Mouse (Mus musculus) heart, adult 2 months (tissue): Measurements from ENCODE around the gene Plk2. TPM values are rescaled to one million over a fixed set of nuclear protein-coding genes. Genes with fewer than 3 reads are reported as not detected.

Experiments
- DNase-seq, 2 experiments: peaks; one replicate each; pipeline ENCODE4 v3.0.0; 2021
- H3K27ac ChIP-seq: fragments of 200-600 bp; 2 replicates; pipeline ENCODE4 v1.8.1; 2022
- H3K27me3 ChIP-seq: fragments of 200-500 bp; 2 replicates; pipeline ENCODE4 v1.6.1; 2012; ENCODE audit warnings: mild to moderate bottlenecking, low read length, inconsistent platforms, mixed read lengths; ENCODE audit not compliant: control insufficient read depth, insufficient read depth
- H3K36me3 ChIP-seq: fragments of 200-500 bp; 2 replicates; pipeline ENCODE4 v1.6.1; 2012; ENCODE audit warnings: low read length, inconsistent platforms; ENCODE audit not compliant: control insufficient read depth, insufficient read depth
- H3K4me1 ChIP-seq: fragments of 200-500 bp; 2 replicates; pipeline ENCODE4 v1.6.1; 2011; ENCODE audit warnings: low read length; ENCODE audit not compliant: control insufficient read depth, insufficient read depth
- H3K4me3 ChIP-seq: fragments of 200-600 bp; 2 replicates; pipeline ENCODE4 v1.8.1; 2022
- H3K79me2 ChIP-seq: fragments of 200-500 bp; replicated peaks from 2 replicates; pipeline ENCODE4 v1.6.1; 2012; ENCODE audit warnings: mild to moderate bottlenecking, inconsistent platforms, low read length, moderate library complexity, mixed read lengths; ENCODE audit not compliant: control insufficient read depth, insufficient read depth
- H3K9ac ChIP-seq: fragments of 200-500 bp; 2 replicates; pipeline ENCODE4 v1.6.1; 2012; ENCODE audit warnings: low read depth, mild to moderate bottlenecking, control low read depth, inconsistent platforms, low read length, mixed read lengths
- CTCF ChIP-seq: fragments of 200-600 bp; IDR thresholded peaks from 2 replicates; pipeline ENCODE4 v1.8.1; 2022; ENCODE audit warnings: antibody characterized with exemption, mild to moderate bottlenecking, moderate library complexity
- EP300 ChIP-seq: fragments of 200-500 bp; IDR thresholded peaks from 2 replicates; pipeline ENCODE4 v1.6.1; 2011; ENCODE audit warnings: low read depth, low read length, control low read depth; ENCODE audit not compliant: insufficient read depth
- POLR2A ChIP-seq: fragments of 200-500 bp; IDR thresholded peaks from 2 replicates; pipeline ENCODE4 v1.6.1; 2011; ENCODE audit warnings: mild to moderate bottlenecking, low read depth, low read length, control low read depth; ENCODE audit not compliant: insufficient read depth
- WGBS: fragments of 180-500 bp; shearing (Covaris S2); methylation state at CpG from one replicate; pipeline ENCODE4 v1.1.7; 2018; 5-methylcytosine and 5-hydroxymethylcytosine counted together
- intact Hi-C: fragments of 180-260 bp; cut with DNase I; formaldehyde crosslinking; loops from one replicate; pipeline ENCODE4 v1.15.1; 2025
- polyA plus RNA-seq: library from polyadenylated mRNA; depleted of rRNA; stranded (reverse); fragments of >200 nt; gene quantifications from 2 replicates; pipeline ENCODE4 v1.2.3, GENCODE M21; 2012
- total RNA-seq, 2 experiments: library from RNA; stranded (reverse); gene quantifications; 2 replicates each; pipeline ENCODE4 v1.2.3; 2021

The Plk2 gene
- total and polyA plus RNA-seq, 3 experiments: 11.0 to 23.8 (median 14.8) TPM

DNA sequence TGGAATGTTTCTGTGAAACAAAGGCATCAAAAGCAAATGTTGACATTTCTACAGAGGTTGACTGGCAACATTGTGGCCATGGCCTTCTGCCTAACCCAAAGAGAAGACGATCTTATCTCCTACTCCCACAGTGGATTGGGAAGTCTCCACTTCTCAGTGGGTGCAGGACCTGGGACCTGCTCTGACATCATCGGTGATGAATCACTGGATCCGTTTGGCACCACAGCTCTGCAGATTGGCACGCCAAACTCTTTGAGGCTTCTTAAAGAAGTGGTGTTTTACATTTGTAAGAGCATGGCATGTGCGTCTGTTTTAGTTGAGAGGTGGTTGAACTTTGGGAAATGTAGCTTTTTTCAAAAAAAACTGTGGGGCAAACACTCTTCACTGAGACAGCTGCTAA, 23.8 kb downstream of the Plk2 start:
- TF ChIP-seq EP300 (no peak), POLR2A (no peak), CTCF (no peak)
- 82% methylated on average over 5 of the region's 5 CpGs for WGBS
- H3K27me3 ChIP-seq: no peaks in the 10 kb centered on the region
- H3K27ac ChIP-seq: no peak overlapping the region
- no peak overlapping the region for H3K4me3 ChIP-seq
- no peaks in the 10 kb centered on the region for H3K4me1 ChIP-seq
- DNase-seq: no peak
- no peak overlapping the region for H3K9ac ChIP-seq
- no peaks in the 10 kb centered on the region for H3K79me2 ChIP-seq
- intact Hi-C loops: no loop called here
- H3K36me3 ChIP-seq: no peaks in the 10 kb centered on the region

DNA sequence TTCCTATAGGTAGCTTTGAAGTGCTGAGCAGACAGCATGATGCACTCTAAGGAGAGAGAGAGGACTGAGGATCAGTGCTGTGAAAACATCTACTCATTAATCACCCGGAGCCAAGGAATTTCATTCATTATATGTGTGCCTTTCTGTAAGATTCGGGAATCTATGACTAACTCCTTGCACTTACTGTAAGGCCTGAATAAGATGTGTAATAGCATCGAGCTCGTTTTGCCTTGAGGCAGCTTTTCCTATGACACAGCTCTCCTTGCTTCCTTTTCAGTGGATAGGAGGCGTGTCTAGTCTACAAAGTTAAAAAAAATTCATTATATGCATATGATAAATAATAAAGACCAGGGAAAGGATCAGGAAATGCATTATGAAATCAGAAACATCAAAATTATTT, 24.8 kb downstream of the Plk2 start:
- Histone ChIP-seq H3K9ac (no peak overlapping the region), H3K27ac (no peak overlapping the region), H3K4me1 (no peaks in the 10 kb centered on the region), H3K36me3 (no peaks in the 10 kb centered on the region), H3K4me3 (no peak overlapping the region), H3K79me2 (no peaks in the 10 kb centered on the region), H3K27me3 (no peaks in the 10 kb centered on the region)
- intact Hi-C loops: no loop called here
- 73% methylated on average over 5 of the region's 5 CpGs for whole genome bisulfite sequencing
- no peak for TF ChIP-seq EP300
- no peak for DNase-seq

- WGBS: 61% methylated on average over 7 of the region's 7 CpGs
- Histone ChIP-seq H3K4me3 (no peak overlapping the region), H3K27ac (no peak overlapping the region), H3K9ac (no peak overlapping the region), H3K4me1 (no peaks in the 10 kb centered on the region), H3K27me3 (no peaks in the 10 kb centered on the region), H3K36me3 (no peaks in the 10 kb centered on the region), H3K79me2 (no peaks in the 10 kb centered on the region)
- intact Hi-C loops: no loop called here
- no peak for TF ChIP-seq POLR2A
- no peak for TF ChIP-seq CTCF
- TF ChIP-seq EP300: no peak
- DNase-seq: no peak
Measured at GRCm38 (mm10) chr13:110422434-110422833, 27.6 kb downstream of the Plk2 start.

DNA sequence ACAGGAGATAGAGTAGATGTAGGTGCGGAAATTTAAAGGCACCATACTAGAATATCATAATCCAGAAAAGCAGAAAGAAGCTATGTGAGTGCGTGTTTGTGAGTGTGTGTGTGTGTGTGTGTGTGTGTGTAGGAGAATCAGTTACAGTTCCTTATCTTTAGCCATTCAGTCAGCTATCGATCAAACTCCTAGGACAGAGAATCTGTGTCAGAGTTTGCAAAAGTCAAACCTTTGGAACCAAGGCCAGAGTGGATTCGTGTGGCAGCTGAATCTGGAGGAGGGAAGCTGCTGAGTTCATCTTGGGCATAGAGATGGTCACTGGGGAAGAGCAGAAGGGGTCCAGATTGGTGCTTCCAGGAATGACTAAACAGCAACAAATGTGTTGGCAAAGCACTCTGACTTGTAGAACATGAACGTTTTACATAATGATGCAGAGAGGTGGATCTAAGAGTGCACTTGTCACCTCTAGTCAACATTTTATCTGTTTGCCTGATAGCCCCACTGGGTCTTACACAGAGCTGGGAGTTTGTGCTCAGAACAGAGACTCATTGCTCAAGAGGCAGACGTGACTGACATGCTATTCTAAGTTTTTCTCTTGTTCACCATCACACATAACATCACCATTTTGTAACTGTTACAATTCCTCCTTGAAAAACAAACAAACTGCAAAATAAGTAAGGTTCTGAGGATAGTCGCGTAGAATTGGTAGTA, 30.8 kb downstream of the Plk2 start:
- Histone ChIP-seq H3K9ac (no peak overlapping the region), H3K36me3 (no peaks in the 10 kb centered on the region), H3K27ac (no peak overlapping the region), H3K79me2 (no peaks in the 10 kb centered on the region), H3K4me3 (no peak overlapping the region), H3K27me3 (no peaks in the 10 kb centered on the region), H3K4me1 (no peaks in the 10 kb centered on the region)
- TF ChIP-seq EP300 (no peak), POLR2A (no peak), CTCF (no peak)
- intact Hi-C loops: no loop called here
- DNase-seq: no peak
- 79% methylated on average over 8 of the region's 8 CpGs for WGBS

DNA sequence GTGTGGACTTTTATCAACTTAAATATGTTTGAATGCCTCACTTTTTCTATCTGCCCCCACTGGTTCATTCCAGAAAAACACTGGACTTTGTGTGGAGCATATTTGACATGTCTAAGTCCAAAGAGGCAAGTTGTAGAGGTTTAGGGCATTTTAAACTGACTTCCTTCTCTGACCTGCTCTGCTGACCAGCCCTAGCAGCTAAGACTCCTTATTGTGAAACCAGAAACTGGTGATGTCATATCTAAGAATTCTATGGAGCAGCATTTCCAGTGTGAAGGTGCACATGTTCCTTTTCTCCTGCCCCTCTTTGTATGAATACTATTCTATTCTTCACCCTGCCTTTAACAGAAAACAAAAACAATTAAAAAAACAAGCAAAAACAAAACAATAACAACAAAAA, 36.5 kb downstream of the Plk2 start:
- Histone ChIP-seq H3K4me1 (no peaks in the 10 kb centered on the region), H3K79me2 (no peaks in the 10 kb centered on the region)
- TF ChIP-seq EP300 (no peak), POLR2A (no peak), CTCF (no peak)

GRCm38 (mm10) chr13:110432062-110432566, 37.3 kb downstream of the Plk2 start:
- 75% methylated on average over 2 of the region's 2 CpGs for WGBS
- Histone ChIP-seq H3K79me2 (no peaks in the 10 kb centered on the region), H3K27ac (no peak overlapping the region), H3K4me3 (no peak overlapping the region), H3K9ac (no peak overlapping the region), H3K27me3 (no peaks in the 10 kb centered on the region), H3K4me1 (no peaks in the 10 kb centered on the region; the same call in 1 of the 2 replicates), H3K36me3 (no peaks in the 10 kb centered on the region)
- TF ChIP-seq EP300: no peak
- no peak for TF ChIP-seq CTCF
- no peak for TF ChIP-seq POLR2A
- intact Hi-C loops: no loop called here
- no peak for DNase-seq

More for the DNA sequence above, 36.5 kb downstream of the Plk2 start:
- Histone ChIP-seq H3K9ac (no peak overlapping the region), H3K36me3 (no peaks in the 10 kb centered on the region), H3K27ac (no peak overlapping the region), H3K27me3 (no peaks in the 10 kb centered on the region), H3K4me3 (no peak overlapping the region)
- DNase-seq: no peak
- intact Hi-C loops: no loop called here
